Mouse (Mus musculus) MEL (cell line): Measurements from ENCODE around the gene Ndufaf2. TPM values are rescaled to one million over a fixed set of nuclear protein-coding genes. Genes with fewer than 3 reads are reported as not detected.

Experiments
- DNase-seq: peaks from one replicate; pipeline ENCODE4 v3.0.0; 2011; ENCODE audit warnings: low read depth, low spot score
- H3K27ac ChIP-seq: 2 replicates; pipeline ENCODE4 v1.5.1; 2012; ENCODE audit warnings: low read depth, mild to moderate bottlenecking, control low read depth, low read length, moderate library complexity; ENCODE audit not compliant: control insufficient read depth
- H3K27me3 ChIP-seq, 2 experiments: fragments of 150-350 bp in 1 of 2; sonication (generic) in 1 of 2; 2 replicates each; pipeline ENCODE4 v1.6.1; 2012; ENCODE audit warnings: low read length in 2 of 2, mild to moderate bottlenecking in 2 of 2, improper control_type of control experiment in 1 of 2, moderate library complexity in 1 of 2; ENCODE audit not compliant: insufficient read depth in 2 of 2, control insufficient read depth in 1 of 2
- H3K36me3 ChIP-seq, 2 experiments: 2 replicates each; pipeline ENCODE4 v1.6.1; 2012 to 2014; ENCODE audit warnings: low read length in 2 of 2, improper control_type of control experiment in 1 of 2, inconsistent platforms in 1 of 2, mild to moderate bottlenecking in 1 of 2; ENCODE audit not compliant: insufficient read depth in 2 of 2, control insufficient read depth in 1 of 2
- H3K4me1 ChIP-seq, 2 experiments: fragments of 150-350 bp in 1 of 2; sonication (generic) in 1 of 2; 2 replicates each; pipeline ENCODE4 v1.6.1; 2012; ENCODE audit warnings: low read length in 2 of 2, improper control_type of control experiment in 1 of 2, mild to moderate bottlenecking in 1 of 2; ENCODE audit not compliant: insufficient read depth in 2 of 2, control insufficient read depth in 1 of 2
- H3K4me3 ChIP-seq, 2 experiments: fragments of 150-350 bp in 1 of 2; sonication (generic) in 1 of 2; 2 replicates each; pipeline ENCODE4 v1.5.1; 2012; ENCODE audit warnings: low read depth in 2 of 2, low read length in 2 of 2, mild to moderate bottlenecking in 2 of 2, moderate library complexity in 2 of 2, control low read depth in 1 of 2, improper control_type of control experiment in 1 of 2; ENCODE audit not compliant: control insufficient read depth in 1 of 2, insufficient read depth in 1 of 2
- H3K79me2 ChIP-seq: 2 replicates; pipeline ENCODE4 v1.6.1; 2012; ENCODE audit warnings: mild to moderate bottlenecking, low read length, moderate library complexity; ENCODE audit not compliant: control insufficient read depth, poor library complexity, insufficient read depth
- H3K9ac ChIP-seq: 2 replicates; pipeline ENCODE4 v1.6.1; 2012; ENCODE audit warnings: low read depth, mild to moderate bottlenecking, control low read depth, low read length, moderate library complexity; ENCODE audit not compliant: control insufficient read depth, poor library complexity, severe bottlenecking
- H3K9me3 ChIP-seq: fragments of 150-350 bp; sonication (generic); replicated peaks from 2 replicates; pipeline ENCODE4 v1.6.1; 2012; ENCODE audit warnings: mild to moderate bottlenecking, low read length, improper control_type of control experiment, moderate library complexity; ENCODE audit not compliant: insufficient read depth
- BHLHE40 ChIP-seq: IDR thresholded peaks from 2 replicates; pipeline ENCODE4 v1.6.1; 2012; ENCODE audit warnings: low read depth, mild to moderate bottlenecking, inconsistent platforms, low read length, improper control_type of control experiment, borderline replicate concordance
- CTCF ChIP-seq, 3 experiments: IDR thresholded peaks in 2 of 3; conservative IDR thresholded peaks in 1 of 3; 2 replicates each; pipeline ENCODE4 v1.5.1; 2011 to 2012; ENCODE audit warnings: low read length in 3 of 3, low read depth in 2 of 3, mild to moderate bottlenecking in 2 of 3, improper control_type of control experiment in 1 of 3, inconsistent platforms in 1 of 3, mixed read lengths in 1 of 3, moderate library complexity in 1 of 3; ENCODE audit not compliant: control insufficient read depth in 1 of 3, insufficient read depth in 1 of 3, poor library complexity in 1 of 3, severe bottlenecking in 1 of 3
- E2F4 ChIP-seq: IDR thresholded peaks from 2 replicates; pipeline ENCODE4 v1.6.1; 2011; ENCODE audit warnings: low read depth, low read length, improper control_type of control experiment, borderline replicate concordance
- GABPA ChIP-seq: IDR thresholded peaks from 2 replicates; pipeline ENCODE4 v1.6.1; 2012; ENCODE audit warnings: low read depth, mild to moderate bottlenecking, inconsistent platforms, low read length, improper control_type of control experiment, moderate library complexity
- GATA1 ChIP-seq: IDR thresholded peaks from 2 replicates; pipeline ENCODE4 v1.6.1; 2011; ENCODE audit warnings: low read depth, low read length, improper control_type of control experiment
- JUND ChIP-seq: IDR thresholded peaks from 2 replicates; pipeline ENCODE4 v1.6.1; 2011; ENCODE audit warnings: low read depth, mild to moderate bottlenecking, improper control_type of control experiment, low read length
- MAFK ChIP-seq: IDR thresholded peaks from 2 replicates; pipeline ENCODE4 v1.6.1; 2011; ENCODE audit warnings: low read depth, mild to moderate bottlenecking, low read length, improper control_type of control experiment, borderline replicate concordance
- MAX ChIP-seq: IDR thresholded peaks from 2 replicates; pipeline ENCODE4 v1.6.1; 2011; ENCODE audit warnings: low read length, improper control_type of control experiment
- MAZ ChIP-seq: IDR thresholded peaks from 2 replicates; pipeline ENCODE4 v1.6.1; 2012; ENCODE audit warnings: low read depth, mild to moderate bottlenecking, inconsistent platforms, low read length, improper control_type of control experiment
- MEF2A ChIP-seq: IDR thresholded peaks from 2 replicates; pipeline ENCODE4 v1.6.1; 2014; ENCODE audit warnings: low read depth, mild to moderate bottlenecking, inconsistent platforms, low read length, improper control_type of control experiment; ENCODE audit not compliant: poor library complexity, insufficient replicate concordance, severe bottlenecking; ENCODE audit errors: extremely low read depth
- MYC ChIP-seq: IDR thresholded peaks from 2 replicates; pipeline ENCODE4 v1.6.1; 2011; ENCODE audit warnings: low read depth, mild to moderate bottlenecking, low read length, improper control_type of control experiment, moderate library complexity
- NELFE ChIP-seq: IDR thresholded peaks from 2 replicates; pipeline ENCODE4 v1.6.1; 2011; ENCODE audit warnings: low read depth, low read length, improper control_type of control experiment
- POLR2A ChIP-seq, 2 experiments: IDR thresholded peaks; 2 replicates each; pipeline ENCODE4 v1.6.1; 2011 to 2012; ENCODE audit warnings: low read length in 2 of 2, mild to moderate bottlenecking in 2 of 2, control low read depth in 1 of 2, improper control_type of control experiment in 1 of 2, low read depth in 1 of 2, moderate library complexity in 1 of 2; ENCODE audit not compliant: control insufficient read depth in 1 of 2, insufficient read depth in 1 of 2, poor library complexity in 1 of 2
- RAD21 ChIP-seq: IDR thresholded peaks from 2 replicates; pipeline ENCODE4 v1.6.1; 2011; ENCODE audit warnings: mild to moderate bottlenecking, low read depth, low read length, improper control_type of control experiment
- SIN3A ChIP-seq: IDR thresholded peaks from 2 replicates; pipeline ENCODE4 v1.6.1; 2012; ENCODE audit warnings: low read length, improper control_type of control experiment, inconsistent platforms
- TAL1 ChIP-seq: IDR thresholded peaks from 2 replicates; pipeline ENCODE4 v1.6.1; 2012; ENCODE audit warnings: mild to moderate bottlenecking, inconsistent platforms, low read length, moderate library complexity, mixed read lengths
- USF1 ChIP-seq: IDR thresholded peaks from 2 replicates; pipeline ENCODE4 v1.6.1; 2014; ENCODE audit warnings: low read depth, mild to moderate bottlenecking, inconsistent platforms, low read length, improper control_type of control experiment, moderate library complexity
- USF2 ChIP-seq, 2 experiments: IDR thresholded peaks; 2 replicates each; pipeline ENCODE4 v1.6.1; 2011 to 2012; ENCODE audit warnings: improper control_type of control experiment in 2 of 2, low read length in 2 of 2, borderline replicate concordance in 1 of 2, inconsistent platforms in 1 of 2, low read depth in 1 of 2, mild to moderate bottlenecking in 1 of 2; ENCODE audit not compliant: insufficient read depth in 1 of 2
- ZMIZ1 ChIP-seq: IDR thresholded peaks from 2 replicates; pipeline ENCODE4 v1.6.1; 2012; ENCODE audit warnings: low read depth, mild to moderate bottlenecking, inconsistent platforms, low read length, improper control_type of control experiment, moderate library complexity
- ZNF384 ChIP-seq: IDR thresholded peaks from 2 replicates; pipeline ENCODE4 v1.6.1; 2012; ENCODE audit warnings: low read depth, mild to moderate bottlenecking, inconsistent platforms, low read length, improper control_type of control experiment
- polyA plus RNA-seq, 2 experiments: library from polyadenylated mRNA; stranded (reverse) in 1 of 2; unstranded in 1 of 2; fragments of >175 nt in 1 of 2; fragments of >200 nt in 1 of 2; gene quantifications; 2 replicates each; pipeline versions ENCODE4 v1.2.1 to v1.2.4; 2012; ENCODE audit warnings: low replicate concordance in 2 of 2, low read depth in 1 of 2; ENCODE audit not compliant: insufficient read length in 2 of 2, insufficient read depth in 1 of 2, missing spikeins in 1 of 2
- total RNA-seq: library from RNA; depleted of rRNA; stranded (reverse); fragments of 300-350 nt; gene quantifications from 2 replicates; pipeline ENCODE4 v1.2.3, GENCODE M21; 2012

The Ndufaf2 gene
- total and polyA plus RNA-seq, 3 experiments = 50.9 to 76.0 TPM; not detected in 1

GRCm38 (mm10) chr13:108159963-108160362 lies 1.5 kb upstream of the Ndufaf2 start (continued):
- no peak for TF ChIP-seq GABPA

GRCm38 (mm10) chr13:108159241-108159575 lies 785 bp upstream of the Ndufaf2 start:
- no peak for TF ChIP-seq JUND
- TF ChIP-seq MYC = peak; percentile 46; the same call in 1 of the 2 replicates
- no peak for TF ChIP-seq USF1
- peak; percentile 58; the same call in 1 of the 2 replicates for TF ChIP-seq MAX
- H3K27me3 ChIP-seq = no peaks in the 10 kb centered on the region
- no peaks in the 10 kb centered on the region for H3K9me3 ChIP-seq
- no peak for DNase-seq
- H3K36me3 ChIP-seq = peaks cover 3 to 9% of the 10 kb centered on the region in 2 experiments
- H3K27ac ChIP-seq = peak overlapping the region; percentile 17; the same call in 1 of the 2 replicates
- H3K4me3 ChIP-seq = peak overlapping the region; percentile 75 to 92
- H3K4me1 ChIP-seq = peaks cover 1 to 4% of the 10 kb centered on the region in 2 experiments; a peak in 1 of 4 replicates
- H3K9ac ChIP-seq = peak overlapping the region; percentile 69
- peaks cover 42% of the 10 kb centered on the region for H3K79me2 ChIP-seq

- no peak for DNase-seq
- Histone ChIP-seq H3K4me3 (peak overlapping the region; percentile 75 to 92), H3K79me2 (peaks cover 45% of the 10 kb centered on the region), H3K9me3 (no peaks in the 10 kb centered on the region), H3K9ac (peak overlapping the region; percentile 83), H3K27ac (no peak overlapping the region), H3K36me3 (peaks cover 3 to 9% of the 10 kb centered on the region in 2 experiments), H3K4me1 (peaks cover 1 to 4% of the 10 kb centered on the region in 2 experiments; a peak in 1 of 4 replicates), H3K27me3 (no peaks in the 10 kb centered on the region)
- TF ChIP-seq MAFK (no peak), ZMIZ1 (no peak), CTCF (IDR thresholded peaks at IDR 0.05 in 2 of 3, conservative IDR thresholded peaks at IDR 0.05 in 1 of 3; ENCODE audit: control insufficient read depth in 1 of 3, insufficient read depth in 1 of 3, low read depth in 2 of 3, low read length in 3 of 3, poor library complexity in 1 of 3, severe bottlenecking in 1 of 3) (no peak), SIN3A (no peak), MEF2A (no peak), USF2 (IDR thresholded peaks at IDR 0.05; ENCODE audit: borderline replicate concordance in 1 of 2, insufficient read depth in 1 of 2, low read depth in 1 of 2, low read length in 2 of 2) (no peak), RAD21 (no peak), E2F4 (no peak), USF1 (no peak), GATA1 (no peak), ZNF384 (no peak), MAZ (no peak), POLR2A (IDR thresholded peaks at IDR 0.05; ENCODE audit: control insufficient read depth in 1 of 2, insufficient read depth in 1 of 2, low read depth in 1 of 2, low read length in 2 of 2, poor library complexity in 1 of 2) (no peak), TAL1 (no peak), BHLHE40 (no peak), NELFE (no peak)
These were observed 525 bp downstream of the Ndufaf2 start for GRCm38 (mm10) chr13:108157732-108158464.
